Mouse (Mus musculus): ENCODE measurements around the gene Rgcc.

Gene Rgcc

GRCm38 (mm10) chr14:79301466-79301875 lies at the start of gene Rgcc:
TSS of gene Rgcc (minus strand) at chr14:79301645.
- peak; percentile 95 to 97 for DNase-seq (ENCODE audit: low read depth in 1 of 2, low spot score in 2 of 2)

GRCm38 (mm10) chr14:79346384-79346783 lies 44.9 kb upstream of the Rgcc start:
- no peak for DNase-seq (ENCODE audit: low read depth in 1 of 2, low spot score in 2 of 2)

GRCm38 (mm10) chr14:79335613-79336012 lies 34.2 kb upstream of the Rgcc start:
- no peak for DNase-seq (ENCODE audit: low read depth in 1 of 2, low spot score in 2 of 2)

- DNase-seq (ENCODE audit: low read depth in 1 of 2, low spot score in 2 of 2), result no peak
Measured at GRCm38 (mm10) chr14:79331936-79332335, 30.5 kb upstream of the Rgcc start.

- DNase-seq (ENCODE audit: low read depth in 1 of 2, low spot score in 2 of 2), result no peak
Measured at GRCm38 (mm10) chr14:79330944-79331561, 29.6 kb upstream of the Rgcc start.

GRCm38 (mm10) chr14:79327033-79327432 lies 25.6 kb upstream of the Rgcc start:
- DNase-seq (ENCODE audit: low read depth in 1 of 2, low spot score in 2 of 2), result no peak

- no peak for DNase-seq (ENCODE audit: low read depth in 1 of 2, low spot score in 2 of 2)
Measured at GRCm38 (mm10) chr14:79324112-79324840, 22.8 kb upstream of the Rgcc start.

GRCm38 (mm10) chr14:79321881-79322280 lies 20.4 kb upstream of the Rgcc start:
- DNase-seq (ENCODE audit: low read depth in 1 of 2, low spot score in 2 of 2), result no peak

GRCm38 (mm10) chr14:79321152-79321551 lies 19.7 kb upstream of the Rgcc start:
- DNase-seq (ENCODE audit: low read depth in 1 of 2, low spot score in 2 of 2), result no peak

GRCm38 (mm10) chr14:79317602-79318001 lies 16.2 kb upstream of the Rgcc start:
- DNase-seq (ENCODE audit: low read depth in 1 of 2, low spot score in 2 of 2), result no peak

GRCm38 (mm10) chr14:79315877-79316276 lies 14.4 kb upstream of the Rgcc start:
- DNase-seq (ENCODE audit: low read depth in 1 of 2, low spot score in 2 of 2), result no peak

- DNase-seq (ENCODE audit: low read depth in 1 of 2, low spot score in 2 of 2), result no peak
Measured at GRCm38 (mm10) chr14:79314245-79315010, 13.0 kb upstream of the Rgcc start.

- no peak for DNase-seq (ENCODE audit: low read depth in 1 of 2, low spot score in 2 of 2)
Measured at GRCm38 (mm10) chr14:79313439-79314175, 12.2 kb upstream of the Rgcc start.

GRCm38 (mm10) chr14:79312719-79313118 lies 11.3 kb upstream of the Rgcc start:
- DNase-seq (ENCODE audit: low read depth in 1 of 2, low spot score in 2 of 2), result no peak

GRCm38 (mm10) chr14:79311918-79312454 lies 10.5 kb upstream of the Rgcc start:
- DNase-seq (ENCODE audit: low read depth in 1 of 2, low spot score in 2 of 2), result no peak

GRCm38 (mm10) chr14:79309115-79309514 lies 7.7 kb upstream of the Rgcc start:
- no peak for DNase-seq (ENCODE audit: low read depth in 1 of 2, low spot score in 2 of 2)

- no peak for DNase-seq (ENCODE audit: low read depth in 1 of 2, low spot score in 2 of 2)
Measured at GRCm38 (mm10) chr14:79308364-79308763, 6.9 kb upstream of the Rgcc start.

- DNase-seq (ENCODE audit: low read depth in 1 of 2, low spot score in 2 of 2), result no peak
Measured at GRCm38 (mm10) chr14:79307908-79308307, 6.5 kb upstream of the Rgcc start.

- no peak for DNase-seq (ENCODE audit: low read depth in 1 of 2, low spot score in 2 of 2)
Measured at GRCm38 (mm10) chr14:79307138-79307537, 5.7 kb upstream of the Rgcc start.

- DNase-seq (ENCODE audit: low read depth in 1 of 2, low spot score in 2 of 2), result no peak
Measured at GRCm38 (mm10) chr14:79304873-79305464, 3.5 kb upstream of the Rgcc start.

- DNase-seq (ENCODE audit: low read depth in 1 of 2, low spot score in 2 of 2), result no peak
Measured at GRCm38 (mm10) chr14:79303150-79303549, 1.7 kb upstream of the Rgcc start.

All from monocyte, adult 2 months (primary cell).